Mouse (Mus musculus) CH12.LX (cell line): Measurements from ENCODE around the gene Gng3. TPM values are rescaled to one million over a fixed set of nuclear protein-coding genes. Genes with fewer than 3 reads are reported as not detected.

Experiments used
- DNase-seq: peaks from one replicate; pipeline ENCODE4 v3.0.0-alpha.2; 2013; ENCODE audit errors: extremely low read depth
- H3K27ac ChIP-seq: 2 replicates; pipeline ENCODE4 v1.5.1; 2012; ENCODE audit warnings: low read depth, mild to moderate bottlenecking, control low read depth, moderate library complexity; ENCODE audit not compliant: insufficient read depth
- H3K27me3 ChIP-seq: replicated peaks from 2 replicates; pipeline ENCODE3; 2012; ENCODE audit warnings: inconsistent platforms
- H3K36me3 ChIP-seq, 2 experiments: replicated peaks in 1 of 2; 2 replicates each; pipeline versions ENCODE3 to v1.6.1; 2012; ENCODE audit warnings: inconsistent platforms in 1 of 2, low read length in 1 of 2, mild to moderate bottlenecking in 1 of 2, mixed read lengths in 1 of 2, moderate library complexity in 1 of 2; ENCODE audit not compliant: control insufficient read depth in 1 of 2, insufficient read depth in 1 of 2
- H3K4me1 ChIP-seq, 2 experiments: 2 replicates each; pipeline ENCODE4 v1.6.1; 2012; ENCODE audit warnings: inconsistent platforms in 1 of 2, moderate library complexity in 1 of 2; ENCODE audit not compliant: insufficient read depth in 2 of 2, control insufficient read depth in 1 of 2
- H3K4me2 ChIP-seq: 2 replicates; pipeline ENCODE4 v1.6.1; 2012; ENCODE audit warnings: low read depth, mild to moderate bottlenecking, control low read depth; ENCODE audit not compliant: poor library complexity, insufficient read depth, severe bottlenecking
- H3K4me3 ChIP-seq, 3 experiments: fragments of 150-350 bp in 1 of 3; sonication (generic) in 1 of 3; replicated peaks in 1 of 3; 2 replicates each; pipeline versions ENCODE3 to v1.5.1; 2011 to 2012; ENCODE audit warnings: low read depth in 2 of 3, low read length in 2 of 3, mild to moderate bottlenecking in 2 of 3, moderate library complexity in 2 of 3, control low read depth in 1 of 3, improper control_type of control experiment in 1 of 3, inconsistent platforms in 1 of 3, mixed read lengths in 1 of 3; ENCODE audit not compliant: poor library complexity in 1 of 3
- H3K79me2 ChIP-seq: replicated peaks from 2 replicates; pipeline ENCODE4 v1.6.1; 2012; ENCODE audit warnings: mild to moderate bottlenecking, moderate library complexity; ENCODE audit not compliant: control insufficient read depth, poor library complexity, insufficient read depth, severe bottlenecking; ENCODE audit errors: extremely low read depth
- H3K9ac ChIP-seq: 2 replicates; pipeline ENCODE4 v1.6.1; 2012; ENCODE audit warnings: low read depth, mild to moderate bottlenecking, control low read depth, moderate library complexity; ENCODE audit not compliant: insufficient read depth
- H3K9me3 ChIP-seq: replicated peaks from 2 replicates; pipeline ENCODE3; 2012; ENCODE audit warnings: low read length, inconsistent platforms, mixed read lengths
- CHD2 ChIP-seq: IDR thresholded peaks from 2 replicates; pipeline ENCODE4 v1.6.1; 2011; ENCODE audit warnings: low read length, improper control_type of control experiment
- CTCF ChIP-seq, 2 experiments: IDR thresholded peaks in 1 of 2; conservative IDR thresholded peaks in 1 of 2; 2 replicates each; pipeline ENCODE4 v1.5.1; 2011 to 2012; ENCODE audit warnings: low read depth in 2 of 2, low read length in 2 of 2, improper control_type of control experiment in 1 of 2, inconsistent platforms in 1 of 2, mild to moderate bottlenecking in 1 of 2, moderate library complexity in 1 of 2
- ELF1 ChIP-seq: IDR thresholded peaks from 2 replicates; pipeline ENCODE4 v1.6.1; 2014; ENCODE audit warnings: low read depth, mild to moderate bottlenecking, inconsistent platforms, low read length, improper control_type of control experiment
- ETS1 ChIP-seq: conservative IDR thresholded peaks from 2 replicates; pipeline ENCODE4 v1.6.1; 2012; ENCODE audit warnings: low read depth, mild to moderate bottlenecking, inconsistent platforms, low read length, improper control_type of control experiment, moderate library complexity
- GABPA ChIP-seq: IDR thresholded peaks from 2 replicates; pipeline ENCODE4 v1.6.1; 2012; ENCODE audit warnings: low read depth, low read length, improper control_type of control experiment, inconsistent platforms; ENCODE audit not compliant: insufficient replicate concordance
- KAT2A ChIP-seq: IDR thresholded peaks from 2 replicates; pipeline ENCODE4 v1.6.1; 2012; ENCODE audit warnings: low read length, improper control_type of control experiment, inconsistent platforms; ENCODE audit not compliant: insufficient replicate concordance
- MAZ ChIP-seq: IDR thresholded peaks from 2 replicates; pipeline ENCODE4 v1.6.1; 2012; ENCODE audit warnings: low read depth, mild to moderate bottlenecking, inconsistent platforms, low read length, improper control_type of control experiment, moderate library complexity
- MEF2A ChIP-seq: IDR thresholded peaks from 2 replicates; pipeline ENCODE4 v1.6.1; 2014; ENCODE audit warnings: low read depth, mild to moderate bottlenecking, inconsistent platforms, low read length, improper control_type of control experiment, borderline replicate concordance
- MXI1 ChIP-seq: IDR thresholded peaks from 2 replicates; pipeline ENCODE4 v1.6.1; 2011; ENCODE audit warnings: mild to moderate bottlenecking, low read depth, low read length, improper control_type of control experiment
- MYC ChIP-seq: IDR thresholded peaks from 2 replicates; pipeline ENCODE4 v1.6.1; 2011; ENCODE audit warnings: low read depth, mild to moderate bottlenecking, improper control_type of control experiment, low read length
- NRF1 ChIP-seq: IDR thresholded peaks from 2 replicates; pipeline ENCODE4 v1.6.1; 2014; ENCODE audit warnings: low read depth, mild to moderate bottlenecking, inconsistent platforms, low read length, improper control_type of control experiment, moderate library complexity
- POLR2AphosphoS2 ChIP-seq: IDR thresholded peaks from 2 replicates; pipeline ENCODE4 v1.6.1; 2011; ENCODE audit warnings: low read depth, low read length, improper control_type of control experiment
- UBTF ChIP-seq: IDR thresholded peaks from 2 replicates; pipeline ENCODE4 v1.6.1; 2012; ENCODE audit warnings: low read depth, mild to moderate bottlenecking, inconsistent platforms, low read length, improper control_type of control experiment, moderate library complexity
- USF1 ChIP-seq: IDR thresholded peaks from 2 replicates; pipeline ENCODE4 v1.6.1; 2014; ENCODE audit warnings: low read depth, mild to moderate bottlenecking, inconsistent platforms, low read length, improper control_type of control experiment
- ZC3H11A ChIP-seq: IDR thresholded peaks from 2 replicates; pipeline ENCODE4 v1.6.1; 2012; ENCODE audit warnings: low read depth, mild to moderate bottlenecking, inconsistent platforms, low read length, improper control_type of control experiment
- ZKSCAN1 ChIP-seq: IDR thresholded peaks from 2 replicates; pipeline ENCODE4 v1.6.1; 2012; ENCODE audit warnings: low read depth, inconsistent platforms, low read length, improper control_type of control experiment, borderline replicate concordance
- ZNF384 ChIP-seq: IDR thresholded peaks from 2 replicates; pipeline ENCODE4 v1.6.1; 2012; ENCODE audit warnings: low read depth, low read length, improper control_type of control experiment, inconsistent platforms
- dilution Hi-C: fragments of 300-500 bp; cut with MboI; formaldehyde crosslinking; loops from 2 replicates; pipeline ENCODE4 v1.14.3; 2020; ENCODE audit warnings: low sequenced_read_pairs; ENCODE audit not compliant: extremely low pct_unique_long_range_greater_than_20kb, extremely low pct_ligation_motif_present
- in situ Hi-C: fragments of 300-500 bp; cut with MboI; formaldehyde crosslinking; loops from 3 replicates; pipeline ENCODE4 v1.14.3; 2019; ENCODE audit warnings: low sequenced_read_pairs, low pct_ligation_motif_present, low pct_unique_long_range_greater_than_20kb, mixed read lengths
- polyA plus RNA-seq: library from polyadenylated mRNA; unstranded; fragments of >175 nt; gene quantifications from 2 replicates; pipeline ENCODE4 v1.2.1, GENCODE M21; 2012; ENCODE audit warnings: low read depth; ENCODE audit not compliant: insufficient read length
- total RNA-seq, 2 experiments: library from RNA; depleted of rRNA; stranded (reverse); fragments of 300-350 nt in 1 of 2; fragments of >200 nt in 1 of 2; gene quantifications; 2 replicates each; pipeline ENCODE4 v1.2.3; 2012 to 2014

Gng3 gene
- total and polyA plus RNA-seq, 3 experiments: 0.56 to 10.3 (median 6.1) TPM

DNA sequence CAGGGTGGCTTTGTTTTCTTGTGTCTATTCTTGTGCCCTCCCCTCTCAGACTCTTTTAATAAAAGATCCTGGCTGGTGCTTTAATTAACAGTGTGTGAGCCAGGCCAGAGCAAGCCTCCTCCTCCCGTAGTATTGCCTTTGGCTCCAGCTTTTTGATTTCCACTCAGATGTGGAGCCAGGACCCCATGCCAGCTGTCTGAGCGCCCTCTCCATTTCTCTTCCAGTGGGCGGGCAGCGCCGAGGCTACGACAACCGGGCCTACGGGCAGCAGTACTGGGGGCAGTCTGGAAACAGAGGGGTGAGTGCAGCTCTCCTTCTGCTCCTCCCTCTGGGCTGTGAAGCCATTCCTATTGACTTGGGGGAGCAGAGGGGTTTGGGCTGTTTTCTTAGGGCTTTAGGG, 8.3 kb downstream of the Gng3 start:
- H3K4me3 ChIP-seq: no peak overlapping the region
- TF ChIP-seq ZC3H11A (no peak), NRF1 (no peak), MYC (no peak), GABPA (no peak), ETS1 (no peak), ZKSCAN1 (no peak), MEF2A (no peak), CHD2 (no peak), ELF1 (no peak), KAT2A (no peak), MAZ (no peak), ZNF384 (no peak), USF1 (no peak), POLR2AphosphoS2 (no peak), MXI1 (no peak)
- no peaks in the 10 kb centered on the region for H3K27me3 ChIP-seq
- dilution Hi-C loops: no loop called here
- peaks cover 15% of the 10 kb centered on the region for H3K79me2 ChIP-seq
- H3K36me3 ChIP-seq: peaks cover 79 to 96% of the 10 kb centered on the region in 2 experiments
- H3K4me2 ChIP-seq: no peak overlapping the region
- DNase-seq: no peak
- H3K9me3 ChIP-seq: no peaks in the 10 kb centered on the region
- peaks cover 0 to 4% of the 10 kb centered on the region in 2 experiments; a peak in 2 of 4 replicates for H3K4me1 ChIP-seq
- in situ Hi-C loops: loop anchor here (25.0 kb wide), 1 partner anchor 1032 kb away; no protein-coding TSS in a partner anchor
- no peak overlapping the region for H3K9ac ChIP-seq
- no peak overlapping the region for H3K27ac ChIP-seq

- Histone ChIP-seq H3K4me3 (no peak within 1 kb of the TSS), H3K4me1 (no peaks in the 10 kb centered on the region; a peak in 1 of 4 replicates), H3K9me3 (no peaks in the 10 kb centered on the region), H3K9ac (no peak within 1 kb of the TSS), H3K27me3 (no peaks in the 10 kb centered on the region), H3K79me2 (peaks cover 19% of the 10 kb centered on the region), H3K27ac (no peak within 1 kb of the TSS), H3K36me3 (peaks cover 81 to 97% of the 10 kb centered on the region in 2 experiments), H3K4me2 (no peak within 1 kb of the TSS)
- no peak for DNase-seq
- dilution Hi-C loops: no loop called here
- TF ChIP-seq CTCF (conservative IDR thresholded peaks at IDR 0.05 in 1 of 2, IDR thresholded peaks at IDR 0.05 in 1 of 2; ENCODE audit: low read depth in 2 of 2, low read length in 2 of 2) (no peak), GABPA (no peak), UBTF (no peak), ETS1 (no peak)
- in situ Hi-C loops: loop anchor here (25.0 kb wide), 1 partner anchor 1033 kb away; no protein-coding TSS in a partner anchor
Measured at GRCm38 (mm10) chr19:8829660-8830059, 9.3 kb downstream of the Gng3 start, which contains the start of gene AC129217.1. Gene AC129217.1 (plus strand): TSS chr19:8829773.
